Comparison of ENCODE assay signal across 11 mouse cellular contexts in the genomic region with DNA sequence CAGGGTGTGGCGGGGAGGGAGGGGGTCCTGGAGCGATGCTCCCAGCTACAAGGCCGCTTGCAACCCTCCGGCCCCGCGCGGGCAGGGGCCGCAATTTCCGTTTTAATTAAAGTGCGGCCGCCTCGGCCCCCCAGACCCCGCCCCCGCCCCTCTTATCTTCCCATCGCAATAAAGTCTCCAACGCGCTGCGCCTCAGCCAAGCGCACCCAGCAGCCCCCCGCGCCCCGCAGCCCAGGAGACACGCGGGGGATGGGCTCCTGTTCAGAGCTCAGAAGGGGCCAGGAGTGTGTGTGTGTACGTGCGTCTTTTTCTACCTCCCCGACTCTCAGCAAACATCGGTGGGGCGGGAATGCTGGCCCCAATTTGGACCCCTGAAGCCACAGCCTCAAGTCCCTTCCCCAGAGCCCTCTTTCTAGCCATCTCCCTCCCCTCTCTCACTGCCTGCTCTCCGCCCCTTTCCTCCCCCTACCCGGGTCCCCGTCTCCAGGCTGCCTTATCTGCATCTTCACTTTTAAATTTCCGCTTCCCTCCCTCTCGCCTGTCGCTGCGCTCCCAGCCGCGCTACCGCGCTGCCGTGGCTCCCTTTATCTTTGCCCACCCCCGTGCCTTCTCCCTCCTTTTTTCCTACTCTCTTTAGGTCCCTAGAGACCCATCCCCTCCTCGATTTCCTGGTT. TPM values are rescaled to one million over a fixed set of nuclear protein-coding genes. Genes with fewer than 3 reads are reported as not detected.
DNase-seq lines count a peak whose midpoint lies in the region; ATAC-seq lines count a peak whose summit lies in the region.
"Had no signal": no experiment of that assay in that cellular context is flagged by ENCODE, and none has a peak within 500 bp of the region (broad histone marks: within the 10 kb centered on the region; RNA-seq: fewer than 3 reads in every experiment).

A gene (minus strand): TSS at position 51 of the 674 bp plus-strand sequence.

- WGBS in heart, embryonic 11.5 days (ENCODE audit: insufficient replicate concordance): under 1% methylated on average over 40 of the region's 43 CpGs
- WGBS in hindbrain, embryonic 16.5 days: 2% methylated on average over 36 of the region's 43 CpGs
- WGBS in midbrain, embryonic 15.5 days: under 1% methylated on average over 43 of the region's 43 CpGs

- H3K36me3 ChIP-seq in heart, embryonic 11.5 days (ENCODE audit: control insufficient read depth, insufficient read depth, low read length): no peaks in the 10 kb centered on the region
- H3K36me3 ChIP-seq in hindbrain, embryonic 16.5 days (ENCODE audit: control insufficient read depth, insufficient read depth, low read length): no peaks in the 10 kb centered on the region
- H3K36me3 ChIP-seq in midbrain, embryonic 15.5 days (replicated peaks): no peaks in the 10 kb centered on the region

- peak within 1 kb of the TSS; percentile 67 for H3K4me2 ChIP-seq in heart, embryonic 11.5 days
- peak within 1 kb of the TSS; percentile 49 for H3K4me2 ChIP-seq in hindbrain, embryonic 16.5 days (ENCODE audit: low read length)
- H3K4me2 ChIP-seq in midbrain, embryonic 15.5 days: peak within 1 kb of the TSS; percentile 45

- no peaks in the 10 kb centered on the region for H3K9me3 ChIP-seq in heart, embryonic 11.5 days (replicated peaks; ENCODE audit: control insufficient read depth, low read length)
- H3K9me3 ChIP-seq in hindbrain, embryonic 16.5 days (ENCODE audit: control insufficient read depth, low read length): no peaks in the 10 kb centered on the region
- H3K9me3 ChIP-seq in midbrain, embryonic 15.5 days: no peaks in the 10 kb centered on the region

- peak within 1 kb of the TSS; percentile 50 for H3K4me3 ChIP-seq in heart, embryonic 11.5 days (ENCODE audit: low read depth, low read length)
- peak within 1 kb of the TSS; percentile 28 for H3K4me3 ChIP-seq in hindbrain, embryonic 16.5 days (ENCODE audit: low read length)
- H3K4me3 ChIP-seq in midbrain, embryonic 15.5 days: peak within 1 kb of the TSS; percentile 22

- DNase-seq in heart, postnatal 4 days: no peak
- DNase-seq in yolk sac, embryonic 10.5 days (ENCODE audit: low spot score): no peak
- no peak for DNase-seq in ovary, postnatal 14 days (ENCODE audit: low spot score)
- no peak for DNase-seq in retina, postnatal 1 day
- DNase-seq: adrenal gland, postnatal 25 days; lung, postnatal 10 days had no signal

- peak within 1 kb of the TSS; percentile 59 for H3K9ac ChIP-seq in heart, embryonic 11.5 days (ENCODE audit: low read depth, low read length)
- H3K9ac ChIP-seq in hindbrain, embryonic 16.5 days (ENCODE audit: low read depth, low read length): 0 out of 2 replicates have a peak within 1 kb of the TSS, but pooled peaks have one; percentile 14
- H3K9ac ChIP-seq in midbrain, embryonic 15.5 days: peak within 1 kb of the TSS; percentile 27; the same call in 1 of the 2 replicates

- no peak; the same call in 1 of the 2 replicates for ATAC-seq in heart, embryonic 11.5 days (replicated peaks; ENCODE audit: insufficient number of reproducible peaks, low FRiP score, low TSS enrichment)
- 0 out of 2 replicates have a peak, but pooled peaks have one; percentile 15 for ATAC-seq in common myeloid progenitor, adult 5-6 weeks (replicated peaks; ENCODE audit: low read depth, poor library complexity, severe bottlenecking)
- ATAC-seq in hindbrain, embryonic 16.5 days: no peak
- no peak for ATAC-seq in midbrain, embryonic 15.5 days (replicated peaks)

- H3K4me1 ChIP-seq in heart, embryonic 11.5 days (ENCODE audit: control insufficient read depth, insufficient read depth, low read length): peaks cover 17% of the 10 kb centered on the region; the same call in 1 of the 2 replicates
- H3K4me1 ChIP-seq in hindbrain, embryonic 16.5 days (ENCODE audit: control insufficient read depth, insufficient read depth, low read depth, low read length): peaks cover 26% of the 10 kb centered on the region
- peaks cover 36% of the 10 kb centered on the region for H3K4me1 ChIP-seq in midbrain, embryonic 15.5 days

- peak within 1 kb of the TSS; percentile 46; the same call in 1 of the 2 replicates for H3K27ac ChIP-seq in heart, embryonic 11.5 days (ENCODE audit: low read depth, low read length)
- H3K27ac ChIP-seq in hindbrain, embryonic 16.5 days (ENCODE audit: low read depth, low read length): no peak within 1 kb of the TSS
- no peak within 1 kb of the TSS for H3K27ac ChIP-seq in midbrain, embryonic 15.5 days

- peaks cover 89% of the 10 kb centered on the region for H3K27me3 ChIP-seq in heart, embryonic 11.5 days (ENCODE audit: control insufficient read depth, insufficient read depth, low read length)
- peaks cover 72% of the 10 kb centered on the region for H3K27me3 ChIP-seq in hindbrain, embryonic 16.5 days (replicated peaks; ENCODE audit: control insufficient read depth, insufficient read depth, low read length)
- H3K27me3 ChIP-seq in midbrain, embryonic 15.5 days (replicated peaks): peaks cover 89% of the 10 kb centered on the region

RNA-seq across cellular contexts. Expression of the gene that starts here (rescaled TPM):
- polyA plus RNA-seq in heart, embryonic 11.5 days (2014; fragmentation: Nextera tagmentation; extraction: Ambion mirVana): 1.4 and 4.1 TPM in 2 replicates
- not detected for total RNA-seq in heart, postnatal 4 days (2021)
- not detected in 2 replicates for total RNA-seq in common myeloid progenitor, adult 5-6 weeks (2017)
- polyA plus RNA-seq in hindbrain, embryonic 16.5 days (2015; fragmentation: Nextera tagmentation; extraction: Ambion mirVana): 2.9 and 3.3 TPM in 2 replicates
- 1.8 TPM in 2 replicates for polyA plus RNA-seq in midbrain, embryonic 15.5 days (2015; fragmentation: Nextera tagmentation; extraction: Ambion mirVana)
- polyA plus RNA-seq: C2C12 had no signal

Comparison
In these comparisons a context has a peak if more than half of its experiments do, and no peak if none do; other contexts are left out.
1. Peak in ATAC-seq in common myeloid progenitor, adult 5-6 weeks; RNA of the gene not detected or under 1 TPM.